Mouse (Mus musculus) MEL (cell line): ENCODE results near the gene Ankk1. TPM values are rescaled to one million over a fixed set of nuclear protein-coding genes. Genes with fewer than 3 reads are reported as not detected.

ENCODE experiments used
- DNase-seq: peaks from one replicate; pipeline ENCODE4 v3.0.0; 2011; ENCODE audit warnings: low read depth, low spot score
- H3K27ac ChIP-seq: 2 replicates; pipeline ENCODE4 v1.5.1; 2012; ENCODE audit warnings: low read depth, mild to moderate bottlenecking, control low read depth, low read length, moderate library complexity; ENCODE audit not compliant: control insufficient read depth
- H3K27me3 ChIP-seq, 2 experiments: fragments of 150-350 bp in 1 of 2; sonication (generic) in 1 of 2; 2 replicates each; pipeline ENCODE4 v1.6.1; 2012; ENCODE audit warnings: low read length in 2 of 2, mild to moderate bottlenecking in 2 of 2, improper control_type of control experiment in 1 of 2, moderate library complexity in 1 of 2; ENCODE audit not compliant: insufficient read depth in 2 of 2, control insufficient read depth in 1 of 2
- H3K36me3 ChIP-seq, 2 experiments: 2 replicates each; pipeline ENCODE4 v1.6.1; 2012 to 2014; ENCODE audit warnings: low read length in 2 of 2, improper control_type of control experiment in 1 of 2, inconsistent platforms in 1 of 2, mild to moderate bottlenecking in 1 of 2; ENCODE audit not compliant: insufficient read depth in 2 of 2, control insufficient read depth in 1 of 2
- H3K4me1 ChIP-seq, 2 experiments: fragments of 150-350 bp in 1 of 2; sonication (generic) in 1 of 2; 2 replicates each; pipeline ENCODE4 v1.6.1; 2012; ENCODE audit warnings: low read length in 2 of 2, improper control_type of control experiment in 1 of 2, mild to moderate bottlenecking in 1 of 2; ENCODE audit not compliant: insufficient read depth in 2 of 2, control insufficient read depth in 1 of 2
- H3K4me3 ChIP-seq, 2 experiments: fragments of 150-350 bp in 1 of 2; sonication (generic) in 1 of 2; 2 replicates each; pipeline ENCODE4 v1.5.1; 2012; ENCODE audit warnings: low read depth in 2 of 2, low read length in 2 of 2, mild to moderate bottlenecking in 2 of 2, moderate library complexity in 2 of 2, control low read depth in 1 of 2, improper control_type of control experiment in 1 of 2; ENCODE audit not compliant: control insufficient read depth in 1 of 2, insufficient read depth in 1 of 2
- H3K79me2 ChIP-seq: 2 replicates; pipeline ENCODE4 v1.6.1; 2012; ENCODE audit warnings: mild to moderate bottlenecking, low read length, moderate library complexity; ENCODE audit not compliant: control insufficient read depth, poor library complexity, insufficient read depth
- H3K9ac ChIP-seq: 2 replicates; pipeline ENCODE4 v1.6.1; 2012; ENCODE audit warnings: low read depth, mild to moderate bottlenecking, control low read depth, low read length, moderate library complexity; ENCODE audit not compliant: control insufficient read depth, poor library complexity, severe bottlenecking
- H3K9me3 ChIP-seq: fragments of 150-350 bp; sonication (generic); replicated peaks from 2 replicates; pipeline ENCODE4 v1.6.1; 2012; ENCODE audit warnings: mild to moderate bottlenecking, low read length, improper control_type of control experiment, moderate library complexity; ENCODE audit not compliant: insufficient read depth
- ELF1 ChIP-seq: IDR thresholded peaks from 2 replicates; pipeline ENCODE4 v1.6.1; 2014; ENCODE audit warnings: low read depth, mild to moderate bottlenecking, inconsistent platforms, low read length, improper control_type of control experiment, moderate library complexity
- GABPA ChIP-seq: IDR thresholded peaks from 2 replicates; pipeline ENCODE4 v1.6.1; 2012; ENCODE audit warnings: low read depth, mild to moderate bottlenecking, inconsistent platforms, low read length, improper control_type of control experiment, moderate library complexity
- GATA1 ChIP-seq: IDR thresholded peaks from 2 replicates; pipeline ENCODE4 v1.6.1; 2011; ENCODE audit warnings: low read depth, low read length, improper control_type of control experiment
- HCFC1 ChIP-seq: IDR thresholded peaks from 2 replicates; pipeline ENCODE4 v1.6.1; 2012; ENCODE audit warnings: low read depth, mild to moderate bottlenecking, inconsistent platforms, low read length, improper control_type of control experiment, moderate library complexity
- KAT2A ChIP-seq: conservative IDR thresholded peaks from 2 replicates; pipeline ENCODE4 v1.6.1; 2012; ENCODE audit warnings: low read depth, low read length, improper control_type of control experiment, inconsistent platforms
- MAX ChIP-seq: IDR thresholded peaks from 2 replicates; pipeline ENCODE4 v1.6.1; 2011; ENCODE audit warnings: low read length, improper control_type of control experiment
- MAZ ChIP-seq: IDR thresholded peaks from 2 replicates; pipeline ENCODE4 v1.6.1; 2012; ENCODE audit warnings: low read depth, mild to moderate bottlenecking, inconsistent platforms, low read length, improper control_type of control experiment
- MEF2A ChIP-seq: IDR thresholded peaks from 2 replicates; pipeline ENCODE4 v1.6.1; 2014; ENCODE audit warnings: low read depth, mild to moderate bottlenecking, inconsistent platforms, low read length, improper control_type of control experiment; ENCODE audit not compliant: poor library complexity, insufficient replicate concordance, severe bottlenecking; ENCODE audit errors: extremely low read depth
- MXI1 ChIP-seq: IDR thresholded peaks from 2 replicates; pipeline ENCODE4 v1.6.1; 2011; ENCODE audit warnings: mild to moderate bottlenecking, low read depth, low read length, improper control_type of control experiment
- MYB ChIP-seq: IDR thresholded peaks from 2 replicates; pipeline ENCODE4 v1.6.1; 2011; ENCODE audit warnings: mild to moderate bottlenecking, low read depth, low read length, improper control_type of control experiment
- MYC ChIP-seq: IDR thresholded peaks from 2 replicates; pipeline ENCODE4 v1.6.1; 2011; ENCODE audit warnings: low read depth, mild to moderate bottlenecking, low read length, improper control_type of control experiment, moderate library complexity
- NRF1 ChIP-seq: IDR thresholded peaks from 2 replicates; pipeline ENCODE4 v1.6.1; 2014; ENCODE audit warnings: low read depth, mild to moderate bottlenecking, inconsistent platforms, low read length, improper control_type of control experiment, moderate library complexity; ENCODE audit not compliant: poor library complexity, insufficient read depth, severe bottlenecking
- SIN3A ChIP-seq: IDR thresholded peaks from 2 replicates; pipeline ENCODE4 v1.6.1; 2012; ENCODE audit warnings: low read length, improper control_type of control experiment, inconsistent platforms
- SMC3 ChIP-seq: IDR thresholded peaks from 2 replicates; pipeline ENCODE4 v1.6.1; 2011; ENCODE audit warnings: low read depth, low read length, improper control_type of control experiment
- TAL1 ChIP-seq: IDR thresholded peaks from 2 replicates; pipeline ENCODE4 v1.6.1; 2012; ENCODE audit warnings: mild to moderate bottlenecking, inconsistent platforms, low read length, moderate library complexity, mixed read lengths
- TBP ChIP-seq: IDR thresholded peaks from 2 replicates; pipeline ENCODE4 v1.8.0; 2011; ENCODE audit warnings: low read depth, low read length, improper control_type of control experiment
- TCF12 ChIP-seq: IDR thresholded peaks from 2 replicates; pipeline ENCODE4 v1.6.1; 2014; ENCODE audit warnings: low read depth, mild to moderate bottlenecking, inconsistent platforms, low read length, improper control_type of control experiment, moderate library complexity
- USF2 ChIP-seq, 2 experiments: IDR thresholded peaks; 2 replicates each; pipeline ENCODE4 v1.6.1; 2011 to 2012; ENCODE audit warnings: improper control_type of control experiment in 2 of 2, low read length in 2 of 2, borderline replicate concordance in 1 of 2, inconsistent platforms in 1 of 2, low read depth in 1 of 2, mild to moderate bottlenecking in 1 of 2; ENCODE audit not compliant: insufficient read depth in 1 of 2
- polyA plus RNA-seq, 2 experiments: library from polyadenylated mRNA; stranded (reverse) in 1 of 2; unstranded in 1 of 2; fragments of >175 nt in 1 of 2; fragments of >200 nt in 1 of 2; gene quantifications; 2 replicates each; pipeline versions ENCODE4 v1.2.1 to v1.2.4; 2012; ENCODE audit warnings: low replicate concordance in 2 of 2, low read depth in 1 of 2; ENCODE audit not compliant: insufficient read length in 2 of 2, insufficient read depth in 1 of 2, missing spikeins in 1 of 2
- total RNA-seq: library from RNA; depleted of rRNA; stranded (reverse); fragments of 300-350 nt; gene quantifications from 2 replicates; pipeline ENCODE4 v1.2.3, GENCODE M21; 2012

Ankk1 gene
- total and polyA plus RNA-seq, 3 experiments, result not detected

- no peaks in the 10 kb centered on the region for H3K4me1 ChIP-seq
- no peaks in the 10 kb centered on the region for H3K9me3 ChIP-seq
- H3K4me3 ChIP-seq, result no peak overlapping the region
- H3K79me2 ChIP-seq, result no peaks in the 10 kb centered on the region
- no peaks in the 10 kb centered on the region for H3K36me3 ChIP-seq
- H3K27ac ChIP-seq, result no peak overlapping the region
- H3K9ac ChIP-seq, result no peak overlapping the region
- TF ChIP-seq MYB (no peak), MYC (no peak), MAX (no peak)
- no peak for DNase-seq
- H3K27me3 ChIP-seq, result no peaks in the 10 kb centered on the region
Measured at GRCm38 (mm10) chr9:49452396-49452795, 25.6 kb upstream of the Ankk1 start.

DNA sequence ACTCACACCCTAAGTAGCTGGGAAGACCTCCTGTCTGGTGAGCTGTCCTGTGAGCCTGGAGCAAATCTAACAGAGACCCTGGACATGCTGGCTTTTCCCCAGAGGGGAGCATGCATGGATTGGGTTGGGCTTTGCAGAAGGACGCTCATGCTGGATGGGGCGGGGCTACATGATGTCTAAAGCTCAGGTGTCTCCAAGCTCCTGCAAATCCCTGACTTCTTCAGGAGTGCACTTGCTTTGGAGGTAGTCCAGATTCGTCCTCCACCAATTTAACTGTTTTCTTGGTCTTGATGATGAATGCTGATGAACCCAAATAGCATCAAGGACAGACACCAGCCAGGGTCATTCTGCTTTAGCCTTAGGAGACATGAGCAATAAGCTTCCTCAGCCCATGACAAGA is 23.7 kb upstream of the Ankk1 start:
- H3K4me1 ChIP-seq, result no peaks in the 10 kb centered on the region
- no peak overlapping the region for H3K27ac ChIP-seq
- H3K9me3 ChIP-seq, result no peaks in the 10 kb centered on the region
- no peaks in the 10 kb centered on the region for H3K36me3 ChIP-seq
- TF ChIP-seq TBP (no peak), MXI1 (no peak), NRF1 (no peak), GABPA (no peak), SIN3A (no peak), SMC3 (no peak), ELF1 (no peak), HCFC1 (no peak), USF2 (IDR thresholded peaks at IDR 0.05; ENCODE audit: borderline replicate concordance in 1 of 2, insufficient read depth in 1 of 2, low read depth in 1 of 2, low read length in 2 of 2) (no peak), MEF2A (no peak), KAT2A (no peak), TCF12 (no peak), TAL1 (no peak), GATA1 (no peak), MAZ (no peak)
- no peaks in the 10 kb centered on the region for H3K27me3 ChIP-seq
- H3K79me2 ChIP-seq, result no peaks in the 10 kb centered on the region
- DNase-seq, result no peak
- no peak overlapping the region for H3K4me3 ChIP-seq
- no peak overlapping the region for H3K9ac ChIP-seq
